In genomic region chrX:164507068-164507467, GRCm38 (mm10) we compare ENCODE assay signal across 25 mouse cellular contexts. TPM values are rescaled to one million over a fixed set of nuclear protein-coding genes. Genes with fewer than 3 reads are reported as not detected.
DNase-seq lines count a peak whose midpoint lies in the region; ATAC-seq and TF ChIP-seq lines count a peak whose summit lies in the region.
"Had no signal": no experiment of that assay in that cellular context is flagged by ENCODE, and none has a peak within 500 bp of the region (broad histone marks: within the 10 kb centered on the region; RNA-seq: fewer than 3 reads in every experiment).

No protein-coding gene starts in this region.

- H3K9me3 ChIP-seq in kidney, embryonic 16.5 days (ENCODE audit: low read length) = no peaks in the 10 kb centered on the region
- H3K9me3 ChIP-seq in kidney, embryonic 14.5 days (ENCODE audit: control insufficient read depth, low read length) = no peaks in the 10 kb centered on the region
- no peaks in the 10 kb centered on the region for H3K9me3 ChIP-seq in kidney, postnatal 0 days (replicated peaks; ENCODE audit: low read length)
- H3K9me3 ChIP-seq: embryonic facial prominence, embryonic 10.5 days; embryonic facial prominence, embryonic 12.5 days; forebrain, embryonic 13.5 days; forebrain, embryonic 15.5 days; G1E had no signal

- no peak overlapping the region for H3K4me3 ChIP-seq in kidney, adult 2 months (ENCODE audit: insufficient read depth, low read depth, low read length)
- no peak overlapping the region for H3K4me3 ChIP-seq in kidney, embryonic 16.5 days (ENCODE audit: low read length)
- H3K4me3 ChIP-seq in kidney, embryonic 14.5 days (ENCODE audit: low read length) = no peak overlapping the region
- H3K4me3 ChIP-seq in kidney, postnatal 0 days (replicated peaks; ENCODE audit: low read depth, low read length) = no peak overlapping the region
- H3K4me3 ChIP-seq: embryonic facial prominence, embryonic 10.5 days; embryonic facial prominence, embryonic 12.5 days; forebrain, embryonic 13.5 days; forebrain, embryonic 15.5 days had no signal

- in situ Hi-C loops in Patski (cut with MboI; ENCODE audit: low pct_unique_long_range_greater_than_20kb) = no loop called here

- CTCF ChIA-PET in Patski (lab: Charles Lee) = no interaction called here

- WGBS in kidney, adult 2 months = 29% methylated on average over 4 of the region's 4 CpGs
- 74% methylated on average over 4 of the region's 4 CpGs for WGBS in kidney, embryonic 16.5 days
- WGBS in kidney, embryonic 14.5 days = 81% methylated on average over 4 of the region's 4 CpGs
- WGBS in kidney, postnatal 0 days = 69% methylated on average over 4 of the region's 4 CpGs

- TF ChIP-seq CTCF in kidney, adult 2 months (conservative IDR thresholded peaks at IDR 0.05; ENCODE audit: insufficient read depth, insufficient read length, low read depth, low read length) = no peak
- TF ChIP-seq CTCF in kidney, postnatal 0 days (IDR thresholded peaks at IDR 0.05; ENCODE audit: low read depth) = no peak
- TF ChIP-seq CTCF in Patski (IDR thresholded peaks at IDR 0.05) = no peak

- no peak overlapping the region for H3K4me2 ChIP-seq in kidney, embryonic 16.5 days (replicated peaks; ENCODE audit: low read depth, low read length)
- H3K4me2 ChIP-seq in kidney, embryonic 14.5 days (replicated peaks; ENCODE audit: low read depth, low read length) = no peak overlapping the region
- no peak overlapping the region for H3K4me2 ChIP-seq in kidney, postnatal 0 days (ENCODE audit: low read length)
- H3K4me2 ChIP-seq: embryonic facial prominence, embryonic 12.5 days; forebrain, embryonic 13.5 days; forebrain, embryonic 15.5 days had no signal

- peak; percentile 69 for DNase-seq in kidney, adult 2 months
- DNase-seq in kidney, adult 9 months = peak; percentile 53
- peak; percentile 3 for DNase-seq in kidney, postnatal 0 days (ENCODE audit: low spot score)
- no peak for DNase-seq in kidney, adult 11 months
- DNase-seq in Patski (ENCODE audit: low read depth, low spot score) = no peak
- no peak for DNase-seq in ovary, postnatal 36 days (ENCODE audit: low spot score)
- DNase-seq: adrenal gland, adult 2 months; adrenal gland, postnatal 10 days; adrenal gland, postnatal 25 days; B cell, adult 2 months; cerebellum, adult 11-12 months; cerebellum, adult 2 months; cerebellum, adult 9-10 months; cerebellum, postnatal 10 days; cerebellum, postnatal 25 days had no signal

- no peak for TF ChIP-seq POLR2A in kidney, adult 2 months (IDR thresholded peaks at IDR 0.05; ENCODE audit: low read depth, low read length)

- H3K4me1 ChIP-seq in kidney, adult 2 months (ENCODE audit: control insufficient read depth, insufficient read depth, low read length) = peaks cover 6% of the 10 kb centered on the region; the same call in 1 of the 2 replicates
- H3K4me1 ChIP-seq in kidney, embryonic 16.5 days (ENCODE audit: insufficient read depth, low read length) = no peaks in the 10 kb centered on the region
- H3K4me1 ChIP-seq in kidney, embryonic 14.5 days (ENCODE audit: control insufficient read depth, insufficient read depth, low read length) = no peaks in the 10 kb centered on the region
- H3K4me1 ChIP-seq in kidney, postnatal 0 days (replicated peaks; ENCODE audit: insufficient read depth, low read length) = no peaks in the 10 kb centered on the region
- H3K4me1 ChIP-seq: embryonic facial prominence, embryonic 12.5 days; forebrain, embryonic 13.5 days; forebrain, embryonic 15.5 days had no signal

- no peak overlapping the region for H3K9ac ChIP-seq in kidney, embryonic 16.5 days (replicated peaks; ENCODE audit: low read length)
- H3K9ac ChIP-seq in kidney, embryonic 14.5 days (ENCODE audit: low read depth, low read length) = no peak overlapping the region
- no peak overlapping the region for H3K9ac ChIP-seq in kidney, postnatal 0 days (ENCODE audit: low read depth, low read length)
- H3K9ac ChIP-seq: embryonic facial prominence, embryonic 12.5 days; forebrain, embryonic 13.5 days; forebrain, embryonic 15.5 days had no signal

- peak overlapping the region; percentile 74 for H3K27ac ChIP-seq in kidney, adult 2 months (ENCODE audit: insufficient read depth, low read depth, low read length)
- no peak overlapping the region; the same call in 1 of the 2 replicates for H3K27ac ChIP-seq in kidney, embryonic 16.5 days (ENCODE audit: low read length)
- H3K27ac ChIP-seq in kidney, embryonic 14.5 days (ENCODE audit: low read depth, low read length) = no peak overlapping the region
- 0 out of 2 replicates have a peak overlapping the region, but pooled peaks have one; percentile 54 for H3K27ac ChIP-seq in kidney, postnatal 0 days
- H3K27ac ChIP-seq: embryonic facial prominence, embryonic 10.5 days; embryonic facial prominence, embryonic 12.5 days; forebrain, embryonic 13.5 days; forebrain, embryonic 15.5 days had no signal

- H3K27me3 ChIP-seq in kidney, adult 2 months (replicated peaks; ENCODE audit: control insufficient read depth, insufficient read depth, low read length) = no peaks in the 10 kb centered on the region
- H3K27me3 ChIP-seq in kidney, embryonic 16.5 days (ENCODE audit: insufficient read depth, low read length) = peaks cover 5% of the 10 kb centered on the region; the same call in 1 of the 2 replicates
- H3K27me3 ChIP-seq in kidney, embryonic 14.5 days (ENCODE audit: control insufficient read depth, insufficient read depth, low read length) = no peaks in the 10 kb centered on the region
- no peaks in the 10 kb centered on the region for H3K27me3 ChIP-seq in kidney, postnatal 0 days (ENCODE audit: insufficient read depth, low read length)
- H3K27me3 ChIP-seq in Patski = peaks cover 13% of the 10 kb centered on the region
- H3K27me3 ChIP-seq: CH12.LX; forebrain, embryonic 13.5 days; forebrain, embryonic 15.5 days had no signal

- POLR2A ChIA-PET in Patski (lab: Charles Lee) = no interaction called here

- no peak for ATAC-seq in kidney, embryonic 16.5 days (ENCODE audit: low FRiP score, low TSS enrichment)
- ATAC-seq in kidney, embryonic 14.5 days (ENCODE audit: low FRiP score, low TSS enrichment) = no peak
- no peak; the same call in 1 of the 2 replicates for ATAC-seq in kidney, postnatal 0 days (replicated peaks; ENCODE audit: low FRiP score, low read depth)
- ATAC-seq in Patski = peak; percentile 38
- ATAC-seq: CD4-positive, CD25-positive, alpha-beta regulatory T cell, adult 4 months; forebrain, embryonic 13.5 days; forebrain, embryonic 15.5 days had no signal

- no peaks in the 10 kb centered on the region for H3K36me3 ChIP-seq in kidney, adult 2 months (ENCODE audit: control insufficient read depth, insufficient read depth, low read length)
- no peaks in the 10 kb centered on the region for H3K36me3 ChIP-seq in kidney, embryonic 16.5 days (ENCODE audit: insufficient read depth, low read length)
- no peaks in the 10 kb centered on the region for H3K36me3 ChIP-seq in kidney, embryonic 14.5 days (ENCODE audit: control insufficient read depth, insufficient read depth, low read length)
- no peaks in the 10 kb centered on the region for H3K36me3 ChIP-seq in kidney, postnatal 0 days (ENCODE audit: insufficient read depth, low read length)
- H3K36me3 ChIP-seq: embryonic facial prominence, embryonic 10.5 days; embryonic facial prominence, embryonic 12.5 days; forebrain, embryonic 15.5 days; G1E had no signal

RNA-seq across cellular contexts. Expression of gene Asb9, which starts 0.9 kb away (rescaled TPM):
- 54.9 and 57.8 TPM in 2 replicates for polyA plus RNA-seq in kidney, adult 2 months (2012; rRNA removed)
- 22.1 and 22.6 TPM in 2 replicates for polyA plus RNA-seq in kidney, embryonic 16.5 days (2015; fragmentation: Nextera tagmentation; extraction: Ambion mirVana)
- polyA plus RNA-seq in kidney, embryonic 14.5 days (2014; fragmentation: Nextera tagmentation; extraction: Ambion mirVana) = 7.4 and 10.9 TPM in 2 replicates
- polyA plus RNA-seq in kidney, postnatal 0 days (2015; fragmentation: Nextera tagmentation; extraction: Ambion mirVana) = 37.9 and 40.6 TPM in 2 replicates
- polyA plus RNA-seq in Patski (2021) = 0.51 TPM
- polyA plus RNA-seq: adrenal gland, adult 2 months; CD4-positive, CD25-positive, alpha-beta regulatory T cell, adult 4 months; cerebellum, adult 2 months; cortical plate, adult 2 months; forebrain, embryonic 13.5 days; forebrain, embryonic 15.5 days; G1E had no signal

Comparison
In these comparisons a context has a peak if more than half of its experiments do, and no peak if none do; other contexts are left out.
1. DNase-seq: peak in kidney, adult 2 months (single experiment), kidney, adult 9 months (single experiment) and kidney, postnatal 0 days (single experiment); none in kidney, adult 11 months (single experiment), Patski (single experiment) and ovary, postnatal 36 days (single experiment).
2. H3K27ac ChIP-seq: peak in kidney, adult 2 months (single experiment) and kidney, postnatal 0 days (single experiment); none in kidney, embryonic 16.5 days (single experiment) and kidney, embryonic 14.5 days (single experiment).